Mouse (Mus musculus) adrenal gland, adult (tissue): ENCODE data around the gene Gm17655.
A peak's percentile ranks its signal among the peaks of the same experiment; 100 is the strongest.
"Not testable (repeated sequence)": the region's sequence is repeated elsewhere in the genome, so short reads cannot be mapped to it uniquely, and the experiment has no call there.

ENCODE experiments used
- DNase-seq, 2 experiments: peaks; one replicate each; pipeline ENCODE4 v3.0.0; 2022 to 2023; ENCODE audit warnings: low spot score in 1 of 2; ENCODE audit not compliant: inconsistent age in 2 of 2

The Gm17655 gene

GRCm38 (mm10) chr5:110091546-110091945 is 19.2 kb upstream of the Gm17655 start:
- DNase-seq: no peak

GRCm38 (mm10) chr5:110086161-110086866 is 14.0 kb upstream of the Gm17655 start:
- no peak for DNase-seq

GRCm38 (mm10) chr5:110082961-110083360 is 10.6 kb upstream of the Gm17655 start:
- no peak for DNase-seq

DNA sequence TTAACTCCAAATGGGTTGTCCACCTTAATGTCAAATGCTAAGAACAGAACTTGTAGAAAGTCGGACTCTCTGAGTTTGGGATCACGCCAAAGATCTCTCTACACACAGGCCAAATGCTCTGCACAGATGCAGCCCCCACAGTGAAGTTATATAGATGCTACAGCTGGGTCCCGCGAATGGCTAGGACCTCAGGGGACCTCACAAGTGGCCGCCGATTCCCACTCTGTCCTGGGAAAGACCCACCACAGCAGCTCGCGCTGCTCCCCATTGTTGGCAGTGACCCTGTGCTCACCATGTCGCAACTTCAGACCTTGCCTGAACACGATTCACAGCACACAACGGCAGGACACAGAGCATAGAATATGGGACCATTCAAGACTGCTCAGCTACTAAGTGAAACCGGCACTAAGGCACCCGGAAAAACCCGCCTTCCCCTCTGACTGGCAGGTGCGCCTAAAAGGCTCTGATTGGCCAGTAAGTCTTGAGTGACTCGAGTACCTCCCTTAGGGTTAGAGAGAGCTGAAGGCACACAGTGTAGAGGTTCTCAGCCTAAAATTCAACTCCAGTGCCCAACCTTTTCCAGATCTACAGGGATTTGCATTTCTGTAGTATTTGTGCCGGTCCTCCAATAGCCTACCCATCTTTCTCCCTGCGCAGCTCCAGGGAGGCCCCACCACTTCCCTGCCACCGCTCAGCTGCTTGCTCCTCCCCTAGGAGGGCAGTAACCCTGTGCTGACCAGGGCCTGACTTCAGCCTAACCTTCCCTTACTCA is 14.5 kb downstream of the Gm17655 start:
- DNase-seq: peak; percentile 89 to 97

GRCm38 (mm10) chr5:110023694-110024427 is 48.5 kb downstream of the Gm17655 start:
- DNase-seq: peak; percentile 30 to 75

DNA sequence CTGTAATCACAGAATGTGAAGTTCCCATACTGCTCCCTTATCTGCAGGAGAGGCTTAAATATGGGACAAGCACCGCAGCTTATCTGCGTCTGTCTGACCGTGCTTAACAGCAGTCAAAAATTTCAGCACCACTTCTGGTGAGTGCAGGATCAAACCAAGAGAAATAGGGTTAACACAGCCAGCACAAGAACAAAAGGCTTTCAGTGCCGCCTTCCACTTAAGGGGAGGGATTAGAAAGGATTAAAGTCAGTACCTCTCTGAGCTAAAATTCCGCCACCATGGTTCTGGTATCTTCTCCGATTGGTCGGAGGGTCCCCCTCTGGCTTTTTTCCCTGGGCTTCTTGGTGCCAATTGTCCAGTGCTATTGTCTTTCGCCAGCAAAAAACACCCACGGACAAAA is 49.0 kb downstream of the Gm17655 start:
- no peak for DNase-seq

- DNase-seq: not testable (repeated sequence)
These were observed 56.5 kb downstream of the Gm17655 start for GRCm38 (mm10) chr5:110015775-110016174.
